Mouse (Mus musculus): ENCODE data around the gene Prkn. TPM values are rescaled to one million over a fixed set of nuclear protein-coding genes. Genes with fewer than 3 reads are reported as not detected.

Prkn gene
- polyA plus RNA-seq, 1 experiment = 0.70 TPM

- no peak overlapping the region for H3K4me3 ChIP-seq (ENCODE audit: insufficient read depth, low read length)
- TF ChIP-seq POLR2A (IDR thresholded peaks at IDR 0.05; ENCODE audit: low read depth, low read length) (no peak), CTCF (IDR thresholded peaks at IDR 0.05; ENCODE audit: borderline replicate concordance, insufficient read depth, low read length) (no peak)
- H3K4me1 ChIP-seq (ENCODE audit: control insufficient read depth, insufficient read depth, low read length) = no peaks in the 10 kb centered on the region
- H3K27ac ChIP-seq (ENCODE audit: insufficient read depth, low read length) = no peak overlapping the region
These were observed 940.8 kb downstream of the Prkn start for GRCm38 (mm10) chr17:11780805-11781481.

GRCm38 (mm10) chr17:11788270-11788936 is 948.2 kb downstream of the Prkn start:
- Histone ChIP-seq H3K4me3 (ENCODE audit: insufficient read depth, low read length) (no peak overlapping the region), H3K4me1 (ENCODE audit: control insufficient read depth, insufficient read depth, low read length) (no peaks in the 10 kb centered on the region), H3K27ac (ENCODE audit: insufficient read depth, low read length) (no peak overlapping the region)
- TF ChIP-seq POLR2A (IDR thresholded peaks at IDR 0.05; ENCODE audit: low read depth, low read length) (no peak), CTCF (IDR thresholded peaks at IDR 0.05; ENCODE audit: borderline replicate concordance, insufficient read depth, low read length) (no peak)

- TF ChIP-seq POLR2A (IDR thresholded peaks at IDR 0.05; ENCODE audit: low read depth, low read length) (no peak), CTCF (IDR thresholded peaks at IDR 0.05; ENCODE audit: borderline replicate concordance, insufficient read depth, low read length) (no peak)
- Histone ChIP-seq H3K4me3 (ENCODE audit: insufficient read depth, low read length) (no peak overlapping the region), H3K27ac (ENCODE audit: insufficient read depth, low read length) (no peak overlapping the region), H3K4me1 (ENCODE audit: control insufficient read depth, insufficient read depth, low read length) (no peaks in the 10 kb centered on the region)
These were observed 955.8 kb downstream of the Prkn start for GRCm38 (mm10) chr17:11795979-11796378.

GRCm38 (mm10) chr17:11801226-11801625 is 961.0 kb downstream of the Prkn start:
- Histone ChIP-seq H3K4me1 (ENCODE audit: control insufficient read depth, insufficient read depth, low read length) (no peaks in the 10 kb centered on the region), H3K27ac (ENCODE audit: insufficient read depth, low read length) (no peak overlapping the region), H3K4me3 (ENCODE audit: insufficient read depth, low read length) (no peak overlapping the region)
- TF ChIP-seq CTCF (IDR thresholded peaks at IDR 0.05; ENCODE audit: borderline replicate concordance, insufficient read depth, low read length) (no peak), POLR2A (IDR thresholded peaks at IDR 0.05; ENCODE audit: low read depth, low read length) (no peak)

- Histone ChIP-seq H3K4me3 (ENCODE audit: insufficient read depth, low read length) (no peak overlapping the region), H3K4me1 (ENCODE audit: control insufficient read depth, insufficient read depth, low read length) (no peaks in the 10 kb centered on the region), H3K27ac (ENCODE audit: insufficient read depth, low read length) (no peak overlapping the region)
- TF ChIP-seq CTCF (IDR thresholded peaks at IDR 0.05; ENCODE audit: borderline replicate concordance, insufficient read depth, low read length) = no peak
- no peak for TF ChIP-seq POLR2A (IDR thresholded peaks at IDR 0.05; ENCODE audit: low read depth, low read length)
These were observed 967.1 kb downstream of the Prkn start for GRCm38 (mm10) chr17:11807280-11807679.

GRCm38 (mm10) chr17:11817886-11818285 is 977.7 kb downstream of the Prkn start:
- no peak for TF ChIP-seq CTCF (IDR thresholded peaks at IDR 0.05; ENCODE audit: borderline replicate concordance, insufficient read depth, low read length)
- no peak for TF ChIP-seq POLR2A (IDR thresholded peaks at IDR 0.05; ENCODE audit: low read depth, low read length)

GRCm38 (mm10) chr17:11819506-11819905 is 979.3 kb downstream of the Prkn start:
- no peak for TF ChIP-seq CTCF (IDR thresholded peaks at IDR 0.05; ENCODE audit: borderline replicate concordance, insufficient read depth, low read length)
- no peak for TF ChIP-seq POLR2A (IDR thresholded peaks at IDR 0.05; ENCODE audit: low read depth, low read length)
- Histone ChIP-seq H3K27ac (ENCODE audit: insufficient read depth, low read length) (no peak overlapping the region), H3K4me3 (ENCODE audit: insufficient read depth, low read length) (no peak overlapping the region), H3K4me1 (ENCODE audit: control insufficient read depth, insufficient read depth, low read length) (no peaks in the 10 kb centered on the region)

More at GRCm38 (mm10) chr17:11817886-11818285, 977.7 kb downstream of the Prkn start:
- Histone ChIP-seq H3K4me3 (ENCODE audit: insufficient read depth, low read length) (no peak overlapping the region), H3K27ac (ENCODE audit: insufficient read depth, low read length) (no peak overlapping the region), H3K4me1 (ENCODE audit: control insufficient read depth, insufficient read depth, low read length) (no peaks in the 10 kb centered on the region)

- H3K4me1 ChIP-seq (ENCODE audit: control insufficient read depth, insufficient read depth, low read length) = no peaks in the 10 kb centered on the region
- no peak overlapping the region for H3K27ac ChIP-seq (ENCODE audit: insufficient read depth, low read length)
- no peak for TF ChIP-seq POLR2A (IDR thresholded peaks at IDR 0.05; ENCODE audit: low read depth, low read length)
- TF ChIP-seq CTCF (IDR thresholded peaks at IDR 0.05; ENCODE audit: borderline replicate concordance, insufficient read depth, low read length) = no peak
- H3K4me3 ChIP-seq (ENCODE audit: insufficient read depth, low read length) = no peak overlapping the region
These were observed 980.6 kb downstream of the Prkn start for GRCm38 (mm10) chr17:11820757-11821156.

GRCm38 (mm10) chr17:11829501-11829900 is 989.3 kb downstream of the Prkn start:
- TF ChIP-seq POLR2A (IDR thresholded peaks at IDR 0.05; ENCODE audit: low read depth, low read length) (no peak), CTCF (IDR thresholded peaks at IDR 0.05; ENCODE audit: borderline replicate concordance, insufficient read depth, low read length) (no peak)
- H3K4me1 ChIP-seq (ENCODE audit: control insufficient read depth, insufficient read depth, low read length) = no peaks in the 10 kb centered on the region
- H3K27ac ChIP-seq (ENCODE audit: insufficient read depth, low read length) = no peak overlapping the region
- H3K4me3 ChIP-seq (ENCODE audit: insufficient read depth, low read length) = no peak overlapping the region

- H3K27ac ChIP-seq (ENCODE audit: insufficient read depth, low read length) = no peak overlapping the region
- no peaks in the 10 kb centered on the region for H3K4me1 ChIP-seq (ENCODE audit: control insufficient read depth, insufficient read depth, low read length)
- no peak overlapping the region for H3K4me3 ChIP-seq (ENCODE audit: insufficient read depth, low read length)
- no peak for TF ChIP-seq CTCF (IDR thresholded peaks at IDR 0.05; ENCODE audit: borderline replicate concordance, insufficient read depth, low read length)
- TF ChIP-seq POLR2A (IDR thresholded peaks at IDR 0.05; ENCODE audit: low read depth, low read length) = no peak
These were observed 996.9 kb downstream of the Prkn start for GRCm38 (mm10) chr17:11837121-11837520.
